Mouse (Mus musculus) lung, postnatal 0 days (tissue): Measurements from ENCODE around the gene Gm14412.
"Not testable (repeated sequence)": the region's sequence is repeated elsewhere in the genome, so short reads cannot be mapped to it uniquely, and the experiment has no call there.

ENCODE experiments used
- CTCF ChIP-seq: IDR thresholded peaks from 2 replicates; pipeline ENCODE4 v1.5.1; 2016; ENCODE audit warnings: antibody characterized with exemption, mild to moderate bottlenecking
- EP300 ChIP-seq: IDR thresholded peaks from 2 replicates; pipeline ENCODE4 v1.6.1; 2016; ENCODE audit warnings: antibody characterized with exemption, mild to moderate bottlenecking, control low read depth

GRCm38 (mm10) chr2:177324257-177324733 lies at the start of gene Gm14412:
- TF ChIP-seq CTCF, EP300: not testable (repeated sequence)
